Comparison of ENCODE assay signal across 8 mouse cellular contexts in genomic region chr8:119779013-119779737, GRCm38 (mm10). TPM values are rescaled to one million over a fixed set of nuclear protein-coding genes. Genes with fewer than 3 reads are reported as not detected.
DNase-seq lines count a peak whose midpoint lies in the region; ATAC-seq and TF ChIP-seq lines count a peak whose summit lies in the region.

No protein-coding gene starts in this region.

- intact Hi-C loops in gastrocnemius, adult 2 months (cut with DNase I) = loop anchor here (1.0 kb wide), 2 partner anchors 80 to 93 kb away; no protein-coding TSS in a partner anchor
- intact Hi-C loops in left cerebral cortex, adult 2 months (cut with DNase I) = loop anchor here (1.0 to 2.0 kb wide), 2 partner anchors 93 to 332 kb away; partner anchors contain the start of gene Necab2

- peak; percentile 89 for TF ChIP-seq CTCF in gastrocnemius, adult 2 months (IDR thresholded peaks at IDR 0.05)
- TF ChIP-seq CTCF in hindbrain, postnatal 0 days (IDR thresholded peaks at IDR 0.05; ENCODE audit: low read depth) = peak; percentile 98
- TF ChIP-seq CTCF in left cerebral cortex, adult 2 months (IDR thresholded peaks at IDR 0.05) = peak; percentile 91

- peak overlapping the region; percentile 92 for H3K4me2 ChIP-seq in hindbrain, postnatal 0 days (ENCODE audit: low read depth, low read length)

- H3K36me3 ChIP-seq in hindbrain, postnatal 0 days (ENCODE audit: insufficient read depth, low read length) = no peaks in the 10 kb centered on the region
- H3K36me3 ChIP-seq in megakaryocyte, embryonic 14.5 days (replicated peaks; ENCODE audit: low read length) = peaks cover 2% of the 10 kb centered on the region

- peak; percentile 83 for DNase-seq in adipocyte (ENCODE audit: low spot score)
- peak; percentile 84 for DNase-seq in gastrocnemius, adult 2 months
- DNase-seq in hindbrain, postnatal 0 days (ENCODE audit: low spot score) = peak; percentile 94
- DNase-seq in left cerebral cortex, adult 2 months (ENCODE audit: extremely low spot score in 1 of 2, low spot score in 2 of 2) = peak; percentile 77 to 82
- peak; percentile 83 for DNase-seq in right cerebral cortex, postnatal 14 days
- DNase-seq in urinary bladder, postnatal 4 days (ENCODE audit: low spot score in 2 of 2) = peak; percentile 64 to 80

- H3K27ac ChIP-seq in gastrocnemius, adult 2 months = peak overlapping the region; percentile 91
- H3K27ac ChIP-seq in hindbrain, postnatal 0 days = peak overlapping the region; percentile 87
- H3K27ac ChIP-seq in left cerebral cortex, adult 2 months = peak overlapping the region; percentile 47; the same call in 1 of the 2 replicates

- 26% methylated on average over 14 of the region's 14 CpGs for WGBS in hindbrain, postnatal 0 days

- 0 out of 2 replicates have a peak overlapping the region, but pooled peaks have one; percentile 72 for H3K9ac ChIP-seq in hindbrain, postnatal 0 days (replicated peaks; ENCODE audit: low read length)

- H3K4me1 ChIP-seq in hindbrain, postnatal 0 days (ENCODE audit: insufficient read depth, low read length) = peaks cover 16% of the 10 kb centered on the region; the same call in 1 of the 2 replicates
- peaks cover 59% of the 10 kb centered on the region for H3K4me1 ChIP-seq in megakaryocyte, embryonic 14.5 days

- no peaks in the 10 kb centered on the region for H3K9me3 ChIP-seq in hindbrain, postnatal 0 days (ENCODE audit: low read length)
- H3K9me3 ChIP-seq in megakaryocyte, embryonic 14.5 days = peaks cover 5% of the 10 kb centered on the region; the same call in 1 of the 2 replicates

- H3K4me3 ChIP-seq in gastrocnemius, adult 2 months = peak overlapping the region; percentile 74
- no peak overlapping the region for H3K4me3 ChIP-seq in hindbrain, postnatal 0 days (ENCODE audit: low read length)
- H3K4me3 ChIP-seq in left cerebral cortex, adult 2 months = no peak overlapping the region
- peak overlapping the region; percentile 93 for H3K4me3 ChIP-seq in megakaryocyte, embryonic 14.5 days (replicated peaks)

- ATAC-seq in common myeloid progenitor, adult 5-6 weeks (replicated peaks; ENCODE audit: low read depth, poor library complexity, severe bottlenecking) = peak; percentile 48
- ATAC-seq in hindbrain, postnatal 0 days = peak; percentile 28

- no peaks in the 10 kb centered on the region for H3K27me3 ChIP-seq in hindbrain, postnatal 0 days (ENCODE audit: insufficient read depth, low read length)
- H3K27me3 ChIP-seq in megakaryocyte, embryonic 14.5 days (replicated peaks) = peaks cover 27% of the 10 kb centered on the region

RNA-seq across cellular contexts. Expression of gene Tldc1, which starts 1.0 kb away (rescaled TPM):
- total RNA-seq in common myeloid progenitor, adult 5-6 weeks (2017) = 3.6 and 12.1 TPM in 2 replicates
- total RNA-seq in gastrocnemius, adult 2 months (2021) = 1 to 10 TPM; 3.0 to 3.3 TPM
- 20.2 and 21.2 TPM in 2 replicates for total RNA-seq in hindbrain, postnatal 0 days (2014; rRNA removed)
- polyA plus RNA-seq in hindbrain, postnatal 0 days (2015; fragmentation: Nextera tagmentation; extraction: Ambion mirVana) = 7.4 and 8.4 TPM in 2 replicates
- 10 to 100 TPM; 13.6 to 13.7 TPM for total RNA-seq in left cerebral cortex, adult 2 months (2021)
- 1.7 and 2.0 TPM in 2 replicates for polyA plus RNA-seq in megakaryocyte, embryonic 14.5 days (2012; ENCODE audit: insufficient read depth, low replicate concordance)

Comparison
In these comparisons a context has a peak if more than half of its experiments do, and no peak if none do; other contexts are left out.
1. H3K4me3 ChIP-seq: peak in gastrocnemius, adult 2 months (single experiment) and megakaryocyte, embryonic 14.5 days (single experiment); none in hindbrain, postnatal 0 days (single experiment) and left cerebral cortex, adult 2 months (single experiment).
2. Peak in every context shown above with its lines, with median percentiles within 50 percentile points of each other: DNase-seq, H3K27ac ChIP-seq and CTCF ChIP-seq.